Mouse (Mus musculus) lung, postnatal 0 days (tissue): ENCODE measurements around the gene Ttll4.
A peak's percentile ranks its signal among the peaks of the same experiment; 100 is the strongest.

Source experiments
- CTCF ChIP-seq: IDR thresholded peaks from 2 replicates; pipeline ENCODE4 v1.5.1; 2016; ENCODE audit warnings: antibody characterized with exemption, mild to moderate bottlenecking
- EP300 ChIP-seq: IDR thresholded peaks from 2 replicates; pipeline ENCODE4 v1.6.1; 2016; ENCODE audit warnings: antibody characterized with exemption, mild to moderate bottlenecking, control low read depth

GRCm38 (mm10) chr1:74748643-74749271 lies 87.2 kb downstream of the Ttll4 start, which contains the start of gene Prkag3:
- TF ChIP-seq CTCF, result peak; percentile 68
- TF ChIP-seq EP300, result no peak
